Mouse (Mus musculus): ENCODE data around the gene Slco4c1. TPM values are rescaled to one million over a fixed set of nuclear protein-coding genes. Genes with fewer than 3 reads are reported as not detected.

Slco4c1 gene
- polyA plus RNA-seq, 1 experiment from 2014 or later: not detected

DNA sequence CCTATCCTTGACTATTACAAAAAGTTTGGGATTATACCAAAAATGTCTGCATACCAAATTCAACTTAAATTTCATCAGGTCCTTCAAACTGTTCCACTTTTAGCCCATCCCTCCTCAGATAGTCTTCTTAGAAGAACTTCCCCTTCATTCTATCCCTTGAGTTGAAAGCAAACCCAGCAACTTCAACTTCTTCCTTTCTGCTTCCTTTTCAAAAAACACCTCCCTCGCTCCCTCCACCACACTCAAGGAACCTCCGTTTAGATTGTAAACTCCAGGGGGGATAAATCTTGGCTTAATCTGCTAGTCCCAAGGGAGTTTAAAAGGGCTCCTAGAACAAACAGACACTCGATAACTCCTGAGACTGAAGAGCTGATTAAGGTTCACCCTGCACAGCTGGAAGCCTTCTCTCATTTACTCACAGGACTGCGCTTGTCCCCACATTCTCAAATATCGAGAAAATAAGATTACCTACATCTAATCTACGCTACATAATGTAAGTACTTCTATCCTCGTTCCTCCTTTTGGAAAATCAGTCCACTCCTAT, 1.1 kb downstream of the Slco4c1 start:
- 10% methylated on average over 7 of the region's 7 CpGs for WGBS
- peak overlapping the region; percentile 93; the same call in 1 of the 2 replicates for H3K4me2 ChIP-seq (ENCODE audit: low read length)
- H3K27me3 ChIP-seq (ENCODE audit: control insufficient read depth, insufficient read depth, low read length): peaks cover 17% of the 10 kb centered on the region
- H3K27ac ChIP-seq (replicated peaks in 1 of 2; ENCODE audit: control insufficient read depth in 1 of 2, insufficient read depth in 1 of 2, low read depth in 2 of 2, low read length in 2 of 2): no peak overlapping the region
- peaks cover 4 to 6% of the 10 kb centered on the region in 2 experiments; a peak in 3 of 4 replicates for H3K4me1 ChIP-seq (ENCODE audit: control insufficient read depth in 2 of 2, insufficient read depth in 2 of 2, low read length in 2 of 2)
- 0 out of 4 replicates have a peak overlapping the region, but pooled peaks of 1 of the 2 experiments have one; percentile 53 for H3K4me3 ChIP-seq (ENCODE audit: control insufficient read depth in 1 of 2, insufficient read depth in 1 of 2, low read depth in 1 of 2, low read length in 2 of 2)
- no peaks in the 10 kb centered on the region for H3K36me3 ChIP-seq (ENCODE audit: control insufficient read depth, insufficient read depth, low read length)
- no peak overlapping the region for H3K9ac ChIP-seq (ENCODE audit: low read length)
- ATAC-seq (ENCODE audit: insufficient number of reproducible peaks, insufficient read depth, low FRiP score, low read depth): no peak
- H3K9me3 ChIP-seq (ENCODE audit: control insufficient read depth, low read length): no peaks in the 10 kb centered on the region

DNA sequence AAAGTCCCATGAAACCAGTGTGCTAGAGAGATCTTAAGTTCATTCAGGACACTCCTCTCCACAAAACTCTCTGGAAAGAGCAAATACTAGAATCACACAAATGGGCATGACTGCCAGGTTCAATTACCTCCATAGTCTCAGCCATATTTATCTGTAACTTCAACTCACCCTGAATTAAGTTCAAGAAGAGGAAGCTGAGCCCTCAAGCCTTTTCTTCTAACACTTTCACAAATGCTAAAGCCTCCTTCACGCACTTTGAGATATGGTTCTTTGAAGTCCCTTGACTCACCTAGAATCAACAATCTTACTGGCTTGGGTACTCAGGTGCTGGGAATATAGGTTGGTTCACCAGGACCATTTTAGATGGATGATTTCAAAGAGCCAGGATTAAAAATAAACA, 3.2 kb downstream of the Slco4c1 start:
- 74% methylated on average over 1 of the region's 1 CpGs for WGBS

DNA sequence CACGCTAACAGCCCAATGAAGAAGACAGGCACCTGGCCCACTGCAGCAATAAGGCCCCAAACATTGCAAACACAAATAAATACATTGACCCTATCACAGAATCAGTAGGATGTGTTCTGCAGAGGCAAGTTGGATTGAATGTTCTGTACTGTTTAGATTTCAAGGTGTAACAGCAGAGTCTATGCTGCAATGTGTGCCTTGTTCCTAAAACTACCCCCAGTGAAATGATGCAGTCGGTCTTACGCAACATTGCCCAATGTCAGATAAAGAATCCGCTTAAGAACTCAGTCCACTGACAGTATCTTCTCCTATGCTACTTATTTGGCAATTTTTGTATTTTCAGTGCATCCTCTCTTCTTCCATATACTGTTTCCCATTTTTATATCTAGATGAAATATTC, 6.0 kb downstream of the Slco4c1 start:
- no peaks in the 10 kb centered on the region for H3K36me3 ChIP-seq (ENCODE audit: control insufficient read depth, insufficient read depth, low read length)
- WGBS: 87% methylated on average over 4 of the region's 4 CpGs
- H3K4me1 ChIP-seq (ENCODE audit: control insufficient read depth in 2 of 2, insufficient read depth in 2 of 2, low read length in 2 of 2): no peaks in the 10 kb centered on the region
- H3K9me3 ChIP-seq (ENCODE audit: control insufficient read depth, low read length): no peaks in the 10 kb centered on the region
- no peak overlapping the region for H3K9ac ChIP-seq (ENCODE audit: low read length)
- H3K27ac ChIP-seq (replicated peaks in 1 of 2; ENCODE audit: control insufficient read depth in 1 of 2, insufficient read depth in 1 of 2, low read depth in 2 of 2, low read length in 2 of 2): no peak overlapping the region
- no peak for ATAC-seq (ENCODE audit: insufficient number of reproducible peaks, insufficient read depth, low FRiP score, low read depth)
- 0 out of 2 replicates have a peak, but pooled peaks cover 3% of the 10 kb centered on the region for H3K27me3 ChIP-seq (ENCODE audit: control insufficient read depth, insufficient read depth, low read length)
- no peak overlapping the region for H3K4me2 ChIP-seq (ENCODE audit: low read length)
- no peak overlapping the region for H3K4me3 ChIP-seq (ENCODE audit: control insufficient read depth in 1 of 2, insufficient read depth in 1 of 2, low read depth in 1 of 2, low read length in 2 of 2)

More for the DNA sequence above, 3.2 kb downstream of the Slco4c1 start:
- Histone ChIP-seq H3K4me3 (ENCODE audit: control insufficient read depth in 1 of 2, insufficient read depth in 1 of 2, low read depth in 1 of 2, low read length in 2 of 2) (no peak overlapping the region), H3K9ac (ENCODE audit: low read length) (no peak overlapping the region), H3K27ac (replicated peaks in 1 of 2; ENCODE audit: control insufficient read depth in 1 of 2, insufficient read depth in 1 of 2, low read depth in 2 of 2, low read length in 2 of 2) (no peak overlapping the region), H3K27me3 (ENCODE audit: control insufficient read depth, insufficient read depth, low read length) (peaks cover 17% of the 10 kb centered on the region), H3K4me2 (ENCODE audit: low read length) (no peak overlapping the region), H3K36me3 (ENCODE audit: control insufficient read depth, insufficient read depth, low read length) (no peaks in the 10 kb centered on the region), H3K9me3 (ENCODE audit: control insufficient read depth, low read length) (no peaks in the 10 kb centered on the region), H3K4me1 (ENCODE audit: control insufficient read depth in 2 of 2, insufficient read depth in 2 of 2, low read length in 2 of 2) (peaks cover 4 to 6% of the 10 kb centered on the region in 2 experiments; a peak in 3 of 4 replicates)
- ATAC-seq (ENCODE audit: insufficient number of reproducible peaks, insufficient read depth, low FRiP score, low read depth): no peak

DNA sequence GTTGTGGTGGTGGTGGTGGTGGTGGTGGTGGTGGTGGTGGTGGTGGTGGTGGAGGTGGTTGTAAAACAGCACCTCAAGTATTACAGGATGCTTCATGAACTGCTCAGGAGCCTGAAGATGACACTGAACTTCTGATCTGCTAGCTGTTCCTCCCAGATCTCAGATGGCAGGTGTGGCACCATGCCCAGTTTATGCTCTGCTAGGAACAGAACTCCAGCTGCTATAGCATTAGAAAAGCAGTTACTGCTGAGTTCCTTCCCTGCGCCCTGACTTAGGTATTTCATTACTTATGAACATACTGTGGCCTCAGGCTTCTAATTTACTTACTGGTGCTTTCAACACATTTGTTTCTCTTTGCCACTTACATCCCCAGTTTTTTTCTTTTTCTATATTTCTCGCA, 7.9 kb downstream of the Slco4c1 start:
- 72% methylated on average over 2 of the region's 2 CpGs for WGBS
- Histone ChIP-seq H3K36me3 (ENCODE audit: control insufficient read depth, insufficient read depth, low read length) (no peaks in the 10 kb centered on the region), H3K27ac (replicated peaks in 1 of 2; ENCODE audit: control insufficient read depth in 1 of 2, insufficient read depth in 1 of 2, low read depth in 2 of 2, low read length in 2 of 2) (no peak overlapping the region), H3K9me3 (ENCODE audit: control insufficient read depth, low read length) (no peaks in the 10 kb centered on the region), H3K4me3 (ENCODE audit: control insufficient read depth in 1 of 2, insufficient read depth in 1 of 2, low read depth in 1 of 2, low read length in 2 of 2) (no peak overlapping the region), H3K27me3 (ENCODE audit: control insufficient read depth, insufficient read depth, low read length) (no peaks in the 10 kb centered on the region), H3K9ac (ENCODE audit: low read length) (no peak overlapping the region), H3K4me2 (ENCODE audit: low read length) (no peak overlapping the region), H3K4me1 (ENCODE audit: control insufficient read depth in 2 of 2, insufficient read depth in 2 of 2, low read length in 2 of 2) (no peaks in the 10 kb centered on the region)
- ATAC-seq (ENCODE audit: insufficient number of reproducible peaks, insufficient read depth, low FRiP score, low read depth): no peak

DNA sequence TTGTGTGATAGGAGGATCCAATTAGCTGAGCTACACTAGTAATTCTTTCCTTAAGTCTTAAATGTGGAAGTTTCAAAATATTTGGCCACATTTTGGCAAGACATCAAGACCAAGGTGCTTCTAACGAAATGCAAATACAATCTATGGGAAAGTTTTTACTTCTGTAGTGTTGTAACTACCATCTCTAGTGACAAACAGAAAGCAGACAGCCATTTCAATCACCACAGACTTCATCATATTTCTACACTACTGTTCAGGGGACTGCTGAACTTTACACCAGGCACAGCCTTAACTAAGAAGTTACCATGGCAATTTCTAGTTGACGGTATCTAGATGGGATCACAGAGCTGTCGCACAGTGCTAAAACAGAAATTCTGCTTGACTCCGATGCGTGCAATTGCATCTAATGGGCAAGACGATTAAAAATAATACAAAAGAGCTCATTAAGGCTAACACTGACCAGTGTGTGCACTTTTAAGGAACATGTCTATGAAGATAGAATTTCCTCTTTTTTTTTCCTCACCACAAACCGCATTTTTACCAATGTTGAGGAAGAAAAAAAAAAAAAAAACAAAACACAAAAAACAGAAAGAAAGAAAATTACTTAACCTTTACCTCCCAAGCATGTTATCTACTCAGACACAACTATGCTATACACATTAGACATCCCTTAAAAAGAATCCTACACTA, 11.8 kb downstream of the Slco4c1 start:
- Histone ChIP-seq H3K36me3 (ENCODE audit: control insufficient read depth, insufficient read depth, low read length) (no peaks in the 10 kb centered on the region), H3K9me3 (ENCODE audit: control insufficient read depth, low read length) (no peaks in the 10 kb centered on the region), H3K27ac (replicated peaks in 1 of 2; ENCODE audit: control insufficient read depth in 1 of 2, insufficient read depth in 1 of 2, low read depth in 2 of 2, low read length in 2 of 2) (no peak overlapping the region), H3K4me1 (ENCODE audit: control insufficient read depth in 2 of 2, insufficient read depth in 2 of 2, low read length in 2 of 2) (no peaks in the 10 kb centered on the region), H3K9ac (ENCODE audit: low read length) (no peak overlapping the region), H3K4me2 (ENCODE audit: low read length) (no peak overlapping the region), H3K4me3 (ENCODE audit: control insufficient read depth in 1 of 2, insufficient read depth in 1 of 2, low read depth in 1 of 2, low read length in 2 of 2) (no peak overlapping the region), H3K27me3 (ENCODE audit: control insufficient read depth, insufficient read depth, low read length) (no peaks in the 10 kb centered on the region)
- ATAC-seq (ENCODE audit: insufficient number of reproducible peaks, insufficient read depth, low FRiP score, low read depth): no peak
- 78% methylated on average over 7 of the region's 7 CpGs for WGBS

DNA sequence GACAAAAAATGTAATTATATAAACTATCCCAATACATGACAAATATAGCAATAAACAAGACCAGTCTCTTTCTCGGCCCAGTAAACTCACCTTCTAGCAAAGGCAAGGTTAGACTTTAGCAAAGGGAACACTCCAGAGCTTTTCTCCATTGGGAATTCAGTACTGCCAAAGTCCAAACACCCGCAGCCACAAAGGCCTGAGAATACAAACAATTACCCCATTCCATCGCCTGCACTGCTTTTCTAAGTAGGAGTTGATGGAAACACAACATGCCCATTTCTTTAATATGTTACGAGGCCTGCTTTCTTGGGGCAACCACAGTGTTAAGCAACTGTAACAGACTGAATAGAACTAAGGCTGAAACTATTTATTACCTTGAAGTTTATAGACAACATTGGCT, 18.4 kb downstream of the Slco4c1 start:
- no peak overlapping the region for H3K27ac ChIP-seq (replicated peaks in 1 of 2; ENCODE audit: control insufficient read depth in 1 of 2, insufficient read depth in 1 of 2, low read depth in 2 of 2, low read length in 2 of 2)
- H3K27me3 ChIP-seq (ENCODE audit: control insufficient read depth, insufficient read depth, low read length): no peaks in the 10 kb centered on the region
- H3K4me2 ChIP-seq (ENCODE audit: low read length): no peak overlapping the region
- no peaks in the 10 kb centered on the region for H3K36me3 ChIP-seq (ENCODE audit: control insufficient read depth, insufficient read depth, low read length)
- ATAC-seq (ENCODE audit: insufficient number of reproducible peaks, insufficient read depth, low FRiP score, low read depth): no peak
- no peaks in the 10 kb centered on the region for H3K9me3 ChIP-seq (ENCODE audit: control insufficient read depth, low read length)
- no peak overlapping the region for H3K4me3 ChIP-seq (ENCODE audit: control insufficient read depth in 1 of 2, insufficient read depth in 1 of 2, low read depth in 1 of 2, low read length in 2 of 2)
- no peak overlapping the region for H3K9ac ChIP-seq (ENCODE audit: low read length)
- H3K4me1 ChIP-seq (ENCODE audit: control insufficient read depth in 2 of 2, insufficient read depth in 2 of 2, low read length in 2 of 2): no peaks in the 10 kb centered on the region
- WGBS: 85% methylated on average over 4 of the region's 4 CpGs

DNA sequence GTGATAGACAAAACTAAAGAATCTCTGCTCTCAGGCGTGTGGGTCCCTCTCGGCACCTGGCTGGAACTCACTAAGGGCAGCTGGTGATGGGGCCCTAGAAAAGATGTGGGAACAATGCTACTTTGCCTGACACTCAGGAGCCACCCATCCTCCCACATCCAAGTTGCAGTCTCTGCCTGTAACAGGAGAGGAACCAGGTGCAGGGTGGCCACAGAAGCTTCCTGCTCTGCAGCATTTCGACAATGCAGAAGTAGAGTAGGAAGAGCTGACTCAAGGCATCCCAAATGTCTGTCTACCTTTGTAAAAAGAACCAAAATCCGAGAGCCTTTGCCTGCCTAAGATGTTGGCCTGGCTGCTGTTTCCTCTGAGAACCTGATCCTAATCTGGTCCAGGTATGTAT, 22.9 kb downstream of the Slco4c1 start:
- WGBS: 54% methylated on average over 4 of the region's 4 CpGs
- Histone ChIP-seq H3K4me3 (ENCODE audit: control insufficient read depth in 1 of 2, insufficient read depth in 1 of 2, low read depth in 1 of 2, low read length in 2 of 2) (no peak overlapping the region), H3K27me3 (ENCODE audit: control insufficient read depth, insufficient read depth, low read length) (no peaks in the 10 kb centered on the region), H3K9me3 (ENCODE audit: control insufficient read depth, low read length) (no peaks in the 10 kb centered on the region), H3K4me1 (ENCODE audit: control insufficient read depth in 2 of 2, insufficient read depth in 2 of 2, low read length in 2 of 2) (no peaks in the 10 kb centered on the region), H3K9ac (ENCODE audit: low read length) (no peak overlapping the region), H3K4me2 (ENCODE audit: low read length) (no peak overlapping the region), H3K27ac (replicated peaks in 1 of 2; ENCODE audit: control insufficient read depth in 1 of 2, insufficient read depth in 1 of 2, low read depth in 2 of 2, low read length in 2 of 2) (no peak overlapping the region), H3K36me3 (ENCODE audit: control insufficient read depth, insufficient read depth, low read length) (no peaks in the 10 kb centered on the region)
- no peak for ATAC-seq (ENCODE audit: insufficient number of reproducible peaks, insufficient read depth, low FRiP score, low read depth)

DNA sequence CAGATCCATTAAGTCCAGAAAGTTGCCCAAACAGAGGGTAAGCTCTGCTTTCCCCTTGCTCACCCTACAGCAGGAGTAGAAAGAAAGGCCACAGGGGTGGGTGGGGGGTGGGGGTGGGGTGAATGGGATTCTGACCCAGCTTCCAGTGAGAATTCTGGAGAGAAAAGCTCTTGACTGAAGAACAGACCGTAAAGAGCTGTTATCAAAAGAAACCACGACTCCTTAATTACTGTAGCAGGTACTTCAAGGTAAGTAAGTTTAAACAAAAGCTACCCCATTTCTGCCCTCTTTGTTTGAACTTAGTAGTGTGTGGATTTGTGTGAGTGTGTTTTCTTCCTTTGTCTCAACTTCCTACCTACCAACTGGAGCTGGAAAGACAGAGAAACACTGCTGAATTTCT, 23.4 kb downstream of the Slco4c1 start:
- ATAC-seq (ENCODE audit: insufficient number of reproducible peaks, insufficient read depth, low FRiP score, low read depth): no peak
- no peak overlapping the region for H3K9ac ChIP-seq (ENCODE audit: low read length)
- 41% methylated on average over 2 of the region's 2 CpGs for WGBS

More for the DNA sequence above, 23.4 kb downstream of the Slco4c1 start:
- H3K9me3 ChIP-seq (ENCODE audit: control insufficient read depth, low read length): no peaks in the 10 kb centered on the region
- no peaks in the 10 kb centered on the region for H3K27me3 ChIP-seq (ENCODE audit: control insufficient read depth, insufficient read depth, low read length)
- H3K4me3 ChIP-seq (ENCODE audit: control insufficient read depth in 1 of 2, insufficient read depth in 1 of 2, low read depth in 1 of 2, low read length in 2 of 2): no peak overlapping the region
- no peak overlapping the region for H3K4me2 ChIP-seq (ENCODE audit: low read length)
- H3K27ac ChIP-seq (replicated peaks in 1 of 2; ENCODE audit: control insufficient read depth in 1 of 2, insufficient read depth in 1 of 2, low read depth in 2 of 2, low read length in 2 of 2): no peak overlapping the region
- no peaks in the 10 kb centered on the region for H3K36me3 ChIP-seq (ENCODE audit: control insufficient read depth, insufficient read depth, low read length)
- H3K4me1 ChIP-seq (ENCODE audit: control insufficient read depth in 2 of 2, insufficient read depth in 2 of 2, low read length in 2 of 2): no peaks in the 10 kb centered on the region

Measured in heart, embryonic 14.5 days (tissue).